Mouse (Mus musculus) stomach, postnatal 0 days (tissue): ENCODE data around the gene Iqcd. TPM values are rescaled to one million over a fixed set of nuclear protein-coding genes. Genes with fewer than 3 reads are reported as not detected.

Experiments
- ATAC-seq: fragments of 200-750 bp; cut with Nextera tagmentation; 2 replicates; pipeline ENCODE4 v1.8.0; 2017; ENCODE audit not compliant: low FRiP score, low TSS enrichment
- DNase-seq: peaks from one replicate; pipeline ENCODE4 v3.0.0-alpha.2; 2016; ENCODE audit warnings: low spot score
- H3K27ac ChIP-seq: fragments of 300-500 bp; sonication (generic); replicated peaks from 2 replicates; pipeline ENCODE4 v1.5.1; 2014; ENCODE audit warnings: mild to moderate bottlenecking, control low read depth
- H3K27me3 ChIP-seq: fragments of 300-500 bp; sonication (generic); 2 replicates; pipeline ENCODE4 v1.6.1; 2014; ENCODE audit warnings: low read length; ENCODE audit not compliant: control insufficient read depth, insufficient read depth
- H3K36me3 ChIP-seq: fragments of 300-500 bp; sonication (generic); 2 replicates; pipeline ENCODE4 v1.6.1; 2014; ENCODE audit warnings: low read length, mixed read lengths; ENCODE audit not compliant: control insufficient read depth, insufficient read depth
- H3K4me1 ChIP-seq: fragments of 300-500 bp; sonication (generic); replicated peaks from 2 replicates; pipeline ENCODE4 v1.6.1; 2014; ENCODE audit warnings: antibody characterized with exemption; ENCODE audit not compliant: control insufficient read depth, insufficient read depth
- H3K4me2 ChIP-seq: fragments of 300-500 bp; sonication (generic); replicated peaks from 2 replicates; pipeline ENCODE4 v1.6.1; 2014; ENCODE audit warnings: low read depth, mild to moderate bottlenecking, control low read depth, moderate library complexity
- H3K4me3 ChIP-seq: fragments of 300-500 bp; sonication (generic); 2 replicates; pipeline ENCODE4 v1.5.1; 2014; ENCODE audit warnings: low read depth, low read length, control low read depth
- H3K9ac ChIP-seq: fragments of 300-500 bp; sonication (generic); 2 replicates; pipeline ENCODE4 v1.6.1; 2014; ENCODE audit warnings: mild to moderate bottlenecking, low read length, control low read depth, mixed read lengths
- H3K9me3 ChIP-seq: fragments of 300-500 bp; sonication (generic); 2 replicates; pipeline ENCODE4 v1.6.1; 2016; ENCODE audit warnings: low read length; ENCODE audit not compliant: control insufficient read depth
- CTCF ChIP-seq: IDR thresholded peaks from 2 replicates; pipeline ENCODE4 v1.5.1; 2016; ENCODE audit warnings: antibody characterized with exemption, low read depth, mild to moderate bottlenecking, moderate library complexity
- EP300 ChIP-seq: optimal IDR thresholded peaks from 2 replicates; pipeline ENCODE3; 2016; ENCODE audit warnings: antibody characterized with exemption
- WGBS: fragments of 180-500 bp; shearing (Covaris S2); extraction: QIAGEN DNeasy Blood & Tissue Kit; methylation state at CpG from one replicate; pipeline ENCODE4 v1.1.7; 2014; 5-methylcytosine and 5-hydroxymethylcytosine counted together
- polyA plus RNA-seq: library from polyadenylated mRNA; unstranded; fragments of >200 nt; fragmentation: Nextera tagmentation; extraction: Ambion mirVana; gene quantifications from 2 replicates; pipeline ENCODE4 v1.2.1, GENCODE M21; 2015

Iqcd gene
- polyA plus RNA-seq, 1 experiment from 2014 or later = 0.36 TPM

GRCm38 (mm10) chr5:120558762-120559161 is 30.1 kb upstream of the Iqcd start:
- Histone ChIP-seq H3K4me3 (no peak overlapping the region), H3K9ac (no peak overlapping the region), H3K4me2 (no peak overlapping the region), H3K27me3 (no peaks in the 10 kb centered on the region), H3K27ac (no peak overlapping the region), H3K9me3 (no peaks in the 10 kb centered on the region), H3K4me1 (no peaks in the 10 kb centered on the region), H3K36me3 (peaks cover 11% of the 10 kb centered on the region; the same call in 1 of the 2 replicates)
- no peak for TF ChIP-seq EP300
- TF ChIP-seq CTCF = no peak
- ATAC-seq (no peak), DNase-seq (no peak)
- WGBS = 66% methylated on average over 14 of the region's 14 CpGs

GRCm38 (mm10) chr5:120560129-120560615 is 28.6 kb upstream of the Iqcd start:
- DNase-seq (no peak), ATAC-seq (no peak)
- no peak overlapping the region for H3K4me3 ChIP-seq
- H3K36me3 ChIP-seq = peaks cover 10% of the 10 kb centered on the region; the same call in 1 of the 2 replicates
- no peak for TF ChIP-seq EP300
- no peak for TF ChIP-seq CTCF
- no peaks in the 10 kb centered on the region for H3K27me3 ChIP-seq
- no peaks in the 10 kb centered on the region for H3K9me3 ChIP-seq
- 55% methylated on average over 9 of the region's 9 CpGs for WGBS
- H3K4me2 ChIP-seq = peak overlapping the region; percentile 41
- H3K4me1 ChIP-seq = no peaks in the 10 kb centered on the region
- H3K27ac ChIP-seq = peak overlapping the region; percentile 45; the same call in 1 of the 2 replicates
- no peak overlapping the region for H3K9ac ChIP-seq

GRCm38 (mm10) chr5:120560616-120561311 is 28.1 kb upstream of the Iqcd start:
- no peak for TF ChIP-seq EP300
- TF ChIP-seq CTCF = no peak
- H3K9me3 ChIP-seq = no peaks in the 10 kb centered on the region
- peak; percentile 55 for ATAC-seq
- no peak overlapping the region for H3K4me3 ChIP-seq
- peaks cover 3% of the 10 kb centered on the region; the same call in 1 of the 2 replicates for H3K4me1 ChIP-seq
- DNase-seq = peak; percentile 61
- H3K4me2 ChIP-seq = peak overlapping the region; percentile 41
- H3K27ac ChIP-seq = peak overlapping the region; percentile 53
- 10% methylated on average over 16 of the region's 16 CpGs for WGBS
- H3K27me3 ChIP-seq = no peaks in the 10 kb centered on the region
- H3K36me3 ChIP-seq = peaks cover 7% of the 10 kb centered on the region; the same call in 1 of the 2 replicates
- H3K9ac ChIP-seq = 0 out of 2 replicates have a peak overlapping the region, but pooled peaks have one; percentile 14

- 27% methylated on average over 28 of the region's 28 CpGs for WGBS
- Histone ChIP-seq H3K27ac (peak overlapping the region; percentile 79), H3K27me3 (no peaks in the 10 kb centered on the region), H3K4me2 (no peak overlapping the region; the same call in 1 of the 2 replicates), H3K9me3 (no peaks in the 10 kb centered on the region), H3K36me3 (no peaks in the 10 kb centered on the region), H3K9ac (no peak overlapping the region), H3K4me1 (peaks cover 15% of the 10 kb centered on the region), H3K4me3 (no peak overlapping the region)
- ATAC-seq (peak; percentile 61), DNase-seq (peak; percentile 67)
- no peak for TF ChIP-seq CTCF
- no peak for TF ChIP-seq EP300
Observed at GRCm38 (mm10) chr5:120562956-120563913, 25.6 kb upstream of the Iqcd start.

- H3K27ac ChIP-seq = peak overlapping the region; percentile 67
- WGBS = 17% methylated on average over 4 of the region's 4 CpGs
- ATAC-seq (no peak), DNase-seq (no peak)
- H3K9me3 ChIP-seq = no peaks in the 10 kb centered on the region
- TF ChIP-seq CTCF (no peak), EP300 (no peak)
- no peaks in the 10 kb centered on the region for H3K27me3 ChIP-seq
- H3K4me2 ChIP-seq = no peak overlapping the region
- no peak overlapping the region for H3K9ac ChIP-seq
- peaks cover 18% of the 10 kb centered on the region for H3K4me1 ChIP-seq
- H3K4me3 ChIP-seq = no peak overlapping the region
- H3K36me3 ChIP-seq = no peaks in the 10 kb centered on the region
Observed at GRCm38 (mm10) chr5:120563914-120564311, 24.9 kb upstream of the Iqcd start.
